Mouse (Mus musculus) adrenal gland, adult 18-20 months (tissue): ENCODE data around the gene Polk. TPM values are rescaled to one million over a fixed set of nuclear protein-coding genes. Genes with fewer than 3 reads are reported as not detected.

Source experiments
- DNase-seq, 2 experiments: peaks; one replicate each; pipeline ENCODE4 v3.0.0; 2021 to 2022; ENCODE audit warnings: low spot score in 2 of 2
- total RNA-seq, 2 experiments: library from RNA; stranded (reverse); gene quantifications; 1 replicate in 1 of 2; 2 replicates in 1 of 2; pipeline ENCODE4 v1.2.3; 2021

Gene Polk
- total RNA-seq, 2 experiments from 2014 or later, result 23.3 to 32.6 TPM

DNA sequence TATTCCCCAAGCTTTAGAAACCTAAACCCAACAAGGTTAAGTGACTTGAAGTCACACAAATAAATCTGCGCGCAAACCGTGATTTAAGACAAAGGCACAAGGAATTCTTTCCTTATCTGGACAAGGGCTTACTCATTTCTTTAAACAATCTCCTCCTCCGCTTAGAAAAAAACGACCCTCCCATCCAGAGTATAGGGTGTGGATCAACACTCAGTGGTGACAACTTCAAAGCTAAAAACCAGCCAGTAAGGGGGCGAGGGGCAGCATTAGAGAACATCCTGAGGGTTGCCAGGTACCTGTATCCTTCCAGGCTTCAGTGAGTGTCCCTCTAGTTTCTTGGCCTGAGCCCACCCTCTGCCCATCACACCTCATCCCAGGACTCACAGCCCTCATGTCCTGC is 71.8 kb downstream of the Polk start:
- DNase-seq, result no peak

DNA sequence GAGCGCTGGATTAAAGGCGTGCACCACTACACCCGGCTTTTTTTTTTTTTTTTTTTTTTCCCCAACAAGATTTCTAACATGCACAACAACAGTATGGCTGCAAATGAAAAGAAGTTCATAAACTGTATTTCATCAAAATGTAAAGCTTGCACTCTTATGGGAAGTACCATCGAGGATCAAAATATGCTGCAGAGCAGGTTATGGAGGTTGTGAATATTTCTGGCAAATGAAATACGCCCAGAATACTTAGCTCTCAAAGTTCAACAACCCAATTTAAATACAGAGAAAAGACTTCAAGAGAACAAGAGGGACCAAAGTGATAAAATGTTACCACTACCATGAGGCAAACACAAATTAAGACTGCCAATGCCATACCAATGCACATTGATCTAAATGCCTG is 73.7 kb downstream of the Polk start:
- DNase-seq, result no peak

DNA sequence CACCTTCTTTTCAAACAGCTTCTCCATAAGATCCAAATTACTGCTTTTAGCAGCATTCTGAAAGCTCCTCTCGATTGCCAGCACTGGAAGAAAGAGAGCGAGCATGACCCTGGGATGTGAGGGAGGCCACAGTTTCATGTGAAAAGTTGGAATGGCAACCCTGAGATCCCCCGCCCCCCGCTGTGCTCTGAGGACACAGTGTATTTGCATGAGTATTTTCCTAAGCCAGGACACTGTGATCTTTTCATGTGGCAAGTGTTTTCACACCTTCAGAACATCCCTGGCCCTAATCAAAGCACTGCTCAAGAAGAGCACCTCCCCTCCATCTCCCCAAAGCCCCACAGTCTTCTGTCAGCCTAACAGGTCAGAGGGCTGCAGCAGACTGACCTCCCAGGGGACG is 77.1 kb downstream of the Polk start:
- no peak for DNase-seq

DNA sequence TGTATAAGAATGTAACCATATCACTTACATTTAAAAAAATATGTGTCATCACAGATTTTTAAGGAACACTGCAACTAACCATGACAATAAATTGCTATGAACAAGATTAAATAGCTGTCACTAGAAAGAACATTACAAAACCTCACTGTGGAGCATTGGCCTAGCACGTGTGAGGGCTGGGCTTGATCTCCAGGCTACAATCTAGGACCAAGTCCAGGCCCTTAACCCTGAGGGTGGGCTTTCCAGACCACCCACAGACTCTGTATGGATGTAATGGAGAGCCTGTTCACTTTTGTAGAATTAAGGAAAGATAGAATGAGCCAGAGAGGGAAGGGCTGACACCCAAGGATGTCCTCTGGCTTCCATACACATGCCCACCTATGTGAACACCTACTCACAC is 79.7 kb downstream of the Polk start:
- DNase-seq, result no peak

DNA sequence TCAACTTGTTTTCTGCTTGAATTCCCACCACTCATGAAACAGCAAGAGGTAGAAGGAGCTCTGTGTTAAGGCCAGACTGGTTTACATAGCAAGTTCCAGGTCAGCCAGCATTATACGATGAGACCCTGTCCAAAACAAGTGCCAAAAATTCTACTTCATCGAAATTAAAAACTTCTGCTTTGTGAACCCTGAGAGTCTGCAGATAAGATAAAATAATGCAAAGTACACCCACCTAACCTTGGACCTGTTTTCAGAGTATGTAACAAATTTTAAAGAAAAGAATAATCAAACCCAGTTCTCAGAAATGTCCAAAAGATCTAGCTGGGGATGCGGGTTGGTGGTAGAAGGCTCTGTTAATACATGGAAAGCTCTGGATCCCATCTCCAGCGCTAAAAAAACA is 83.8 kb downstream of the Polk start:
- no peak for DNase-seq

DNA sequence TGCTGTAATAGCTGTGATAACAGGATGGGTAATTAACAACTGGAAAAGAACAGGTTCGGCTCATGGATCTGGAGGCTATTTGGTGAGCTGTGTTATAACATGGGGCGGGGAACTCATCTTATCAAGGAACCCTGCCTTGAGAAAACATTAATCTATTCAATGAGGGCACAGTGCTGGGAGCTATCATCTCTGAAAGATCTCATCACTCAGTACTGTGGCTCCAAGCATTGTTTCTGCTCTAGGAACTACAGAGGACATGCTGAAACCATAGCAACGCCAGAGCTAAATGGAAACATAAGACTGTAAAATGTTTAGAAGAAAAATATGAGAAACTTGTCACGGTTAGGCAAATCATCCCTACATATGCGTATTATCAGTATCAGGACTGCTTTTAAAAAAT is 84.4 kb downstream of the Polk start:
- no peak for DNase-seq

DNA sequence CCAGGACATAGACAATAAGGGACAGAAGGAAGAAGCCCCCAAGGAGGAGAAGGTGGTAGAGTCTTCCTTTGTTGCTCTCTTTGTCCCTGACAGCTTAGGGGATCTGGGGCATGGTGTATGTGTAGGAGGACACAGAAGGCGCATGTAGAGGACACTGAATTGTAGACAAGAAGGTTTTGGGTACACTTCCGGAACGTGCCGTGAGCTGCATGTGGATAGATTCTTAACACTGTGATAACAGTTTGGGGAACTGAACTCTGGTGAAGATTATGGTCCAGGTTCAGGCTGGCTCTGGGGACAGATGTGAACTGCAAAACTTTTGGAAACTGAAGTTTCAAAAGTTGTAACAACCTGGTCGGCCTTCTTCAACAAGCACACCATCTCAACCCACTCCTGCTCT is 84.8 kb downstream of the Polk start:
- no peak for DNase-seq

DNA sequence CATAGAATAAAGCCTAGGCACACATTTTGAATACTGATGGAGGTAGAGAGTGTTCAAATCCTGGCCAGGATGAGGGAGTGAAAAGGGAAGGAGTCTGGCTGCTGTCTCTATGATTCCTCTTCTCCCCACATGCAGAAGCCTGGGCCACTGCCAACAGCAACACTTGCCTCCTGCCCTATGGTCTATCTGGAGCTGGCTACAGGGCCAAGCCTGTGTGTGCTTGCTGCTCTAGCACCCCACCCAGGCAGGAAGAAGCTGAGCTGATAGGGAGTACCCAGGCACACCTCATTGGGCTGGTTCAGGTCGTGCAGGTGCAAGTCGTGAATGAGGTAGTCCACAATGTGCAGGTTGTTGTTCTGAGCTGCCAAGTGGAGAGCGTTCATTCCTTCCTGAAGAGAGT is 88.1 kb downstream of the Polk start:
- no peak for DNase-seq

DNA sequence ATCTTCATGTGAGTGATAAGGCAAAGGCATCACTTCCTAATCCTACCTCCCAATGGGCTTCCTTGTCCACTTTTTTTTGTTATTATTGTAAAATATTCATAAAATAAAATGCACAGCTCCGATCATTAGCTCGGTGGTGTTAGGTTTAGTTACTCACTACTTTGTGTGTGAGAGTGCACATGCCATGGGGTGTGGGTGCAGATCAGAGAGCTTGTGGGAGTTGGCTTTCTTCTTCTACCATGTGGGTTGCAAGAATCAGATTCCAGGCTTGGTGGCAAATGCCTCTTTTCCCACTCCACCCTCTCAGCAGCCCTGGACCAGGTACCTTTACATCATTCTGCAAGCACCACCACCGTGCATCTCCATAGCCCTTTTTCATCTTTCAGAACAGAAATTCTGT is 89.8 kb downstream of the Polk start:
- DNase-seq, result no peak

DNA sequence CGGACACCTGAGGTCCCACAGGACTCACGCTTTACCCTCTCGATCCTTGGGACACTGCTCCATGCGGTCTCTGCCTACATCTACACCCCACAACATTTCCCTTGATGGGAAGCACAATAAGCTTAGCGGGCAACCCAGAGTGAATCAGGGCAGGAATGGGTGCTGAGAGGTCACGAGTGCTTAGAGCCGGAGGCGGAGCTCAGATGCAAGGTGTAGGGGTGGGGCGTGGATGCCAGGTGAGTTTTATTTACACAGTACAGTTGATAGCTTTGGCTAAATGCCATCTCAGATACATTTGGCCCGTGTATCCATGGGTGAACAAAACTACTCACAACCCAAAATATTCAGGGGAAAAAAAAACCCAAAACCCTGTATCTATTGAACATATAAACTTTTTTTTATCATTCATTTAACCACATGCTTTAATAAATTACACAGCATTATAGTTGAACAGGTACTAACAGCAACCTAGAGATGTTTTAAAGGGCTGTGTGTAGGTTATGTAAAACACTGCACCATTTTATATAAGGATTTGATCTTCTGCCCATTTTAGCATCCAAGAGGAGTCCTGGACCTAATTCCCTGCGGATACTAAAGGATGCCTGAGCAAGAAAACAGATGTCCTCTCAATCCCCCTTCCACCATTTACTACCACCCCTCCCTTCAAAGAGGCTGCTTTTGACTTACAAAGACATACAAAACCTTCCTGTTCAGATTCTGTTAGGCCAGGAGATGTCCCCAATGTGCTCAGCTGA is 90.8 kb downstream of the Polk start:
- no peak for DNase-seq

DNA sequence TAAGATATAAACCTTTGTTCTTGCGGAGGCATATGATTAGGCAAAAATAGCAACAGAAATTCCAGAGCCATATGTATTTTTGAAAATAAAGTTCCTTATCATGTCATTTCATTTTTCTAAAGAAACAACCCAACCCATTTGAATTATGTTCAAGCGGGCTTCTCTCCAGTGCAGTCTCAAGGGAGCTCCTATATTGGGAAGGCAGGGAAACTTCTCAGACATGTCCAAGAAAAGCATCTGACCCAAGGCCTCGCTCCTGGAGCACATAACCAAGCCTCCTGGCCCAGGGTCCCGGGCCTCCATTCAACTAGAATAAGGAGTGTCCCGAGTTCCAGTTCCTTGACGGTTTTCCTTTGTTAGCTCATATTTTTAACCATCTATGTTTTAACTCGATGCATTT is 91.5 kb downstream of the Polk start:
- DNase-seq, result no peak

DNA sequence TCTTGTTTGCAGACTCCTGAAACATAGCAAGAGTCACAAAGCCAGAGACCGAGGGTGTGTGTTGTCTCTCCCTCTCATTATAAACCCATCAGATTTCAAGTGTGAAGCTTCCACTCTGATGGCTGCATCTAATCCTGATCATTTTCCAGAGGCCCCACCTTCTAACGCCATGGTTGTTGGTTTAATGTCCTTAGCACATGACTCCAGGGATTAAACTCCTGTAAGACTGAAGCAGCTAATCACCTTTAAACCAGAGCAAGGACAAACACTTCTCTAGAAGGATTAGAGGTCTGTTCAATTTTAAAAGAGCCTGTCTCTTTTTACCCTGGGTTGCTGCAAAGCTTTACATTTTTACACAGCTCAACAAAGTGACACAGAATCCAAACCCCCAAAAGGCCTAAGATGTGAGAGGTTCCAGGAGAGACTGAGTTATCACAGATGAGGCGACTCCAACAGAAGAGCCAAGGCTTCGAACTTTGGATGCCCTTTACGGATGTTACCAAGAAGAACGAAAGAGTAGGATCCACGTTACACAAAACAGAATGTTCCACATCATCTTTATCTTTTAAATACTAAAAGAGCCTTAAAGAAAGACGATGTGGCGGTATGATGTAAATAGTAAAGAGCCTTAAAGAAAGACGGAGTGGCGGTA is 92.0 kb downstream of the Polk start:
- DNase-seq, result no peak

DNA sequence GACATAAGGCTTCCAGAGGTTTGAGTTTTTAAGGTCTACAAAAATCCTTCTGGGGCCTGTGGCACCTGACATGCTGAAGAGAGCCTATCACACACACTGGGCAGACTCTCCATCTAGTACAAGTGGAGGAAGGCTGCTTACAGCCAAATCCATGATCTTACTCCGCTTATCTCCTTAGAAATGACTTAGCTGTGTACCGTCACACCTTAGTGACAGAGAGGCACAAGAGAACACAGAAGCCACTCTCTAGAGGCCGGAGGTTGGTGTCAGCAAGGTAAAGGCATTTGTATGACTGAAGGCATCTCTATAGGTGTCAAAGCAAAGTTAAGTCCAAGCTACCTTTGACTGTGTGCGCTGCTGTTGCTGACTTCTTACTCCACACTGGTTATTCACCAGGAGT is 101.9 kb downstream of the Polk start:
- DNase-seq, result no peak

DNA sequence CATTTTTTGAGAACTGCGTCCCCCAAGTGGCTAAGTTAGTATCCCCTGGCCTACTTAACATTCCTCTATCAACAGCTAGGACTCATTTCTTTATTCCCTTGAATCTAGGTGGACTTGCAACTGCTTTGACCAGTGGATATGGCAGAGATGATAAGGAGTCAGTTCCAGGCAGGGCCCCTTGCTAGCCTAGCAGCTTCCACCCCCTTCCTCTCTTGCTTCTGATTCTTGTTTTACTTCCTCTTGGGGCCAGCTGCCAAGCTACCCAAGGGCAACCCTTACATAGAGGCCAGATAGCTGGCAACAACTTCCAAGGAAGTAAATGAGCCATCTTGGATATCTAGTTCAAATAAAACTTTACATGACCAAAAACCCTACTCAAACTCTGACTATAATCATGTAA is 105.5 kb downstream of the Polk start:
- DNase-seq, result no peak

DNA sequence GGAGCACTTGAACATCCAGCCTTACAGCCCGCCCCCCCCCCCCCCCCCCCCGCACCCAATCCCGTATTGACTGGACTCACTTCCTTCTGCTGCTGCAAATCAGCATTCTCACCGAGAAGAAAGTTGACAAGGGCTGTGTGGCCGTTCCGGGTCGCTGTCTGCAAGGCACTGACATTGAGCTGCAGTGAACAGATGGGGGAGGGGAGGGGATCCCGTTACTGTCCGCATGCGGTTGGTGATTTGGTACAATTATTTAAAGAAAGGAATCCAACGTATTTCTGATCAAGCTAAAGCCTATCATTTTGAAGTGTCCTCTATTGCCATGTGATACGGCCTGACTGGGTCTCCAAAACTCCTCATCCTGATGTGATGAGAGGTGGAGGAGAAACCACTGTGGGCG is 106.6 kb downstream of the Polk start:
- no peak for DNase-seq

DNA sequence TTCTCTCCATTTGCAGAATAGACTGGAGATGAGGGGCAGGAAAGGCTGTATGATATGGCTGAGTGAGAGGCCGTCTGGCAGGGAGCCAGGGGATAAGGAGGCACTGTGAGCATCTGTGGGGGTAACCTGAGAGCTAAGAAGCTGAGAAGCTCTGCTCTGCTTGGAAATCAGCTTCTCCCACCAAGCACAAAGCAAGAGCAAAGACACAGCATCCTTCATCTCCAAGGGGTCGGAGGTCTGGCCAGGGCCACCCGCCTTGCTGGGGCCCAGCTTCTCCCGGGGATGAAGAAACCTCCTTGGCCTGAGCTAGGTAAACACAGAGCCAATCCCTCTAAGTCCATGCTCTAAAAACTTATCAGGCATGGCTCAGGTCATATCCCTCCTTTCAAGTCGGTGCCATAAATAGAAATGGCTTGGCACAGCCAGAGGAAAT is 107.5 kb downstream of the Polk start:
- no peak for DNase-seq

DNA sequence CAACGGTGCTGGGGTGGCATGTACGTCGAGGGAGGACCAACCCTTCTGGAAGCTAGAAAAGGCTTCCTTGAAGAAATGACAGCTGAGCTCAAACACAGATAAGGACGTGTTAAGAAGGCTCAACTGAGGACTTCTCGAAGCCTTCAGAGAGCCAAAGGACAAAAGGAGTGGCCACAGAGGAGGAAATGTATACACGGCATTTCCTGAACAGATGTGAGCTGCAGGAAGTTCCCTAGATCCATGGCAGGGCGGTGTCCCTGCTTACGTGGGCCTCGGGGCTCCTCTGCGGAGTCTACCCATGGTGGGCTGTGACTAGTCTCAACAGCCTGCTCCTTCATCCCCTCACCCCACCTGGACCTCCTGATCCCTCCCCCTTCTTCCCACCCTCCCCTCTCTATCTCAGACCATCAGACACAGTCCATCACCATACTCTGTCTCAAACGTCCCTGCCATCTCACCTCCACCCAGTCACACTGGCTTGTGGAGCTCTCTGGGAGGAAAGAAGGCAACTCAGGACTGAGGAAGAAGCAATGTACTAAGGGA is 108.7 kb downstream of the Polk start:
- no peak for DNase-seq

DNA sequence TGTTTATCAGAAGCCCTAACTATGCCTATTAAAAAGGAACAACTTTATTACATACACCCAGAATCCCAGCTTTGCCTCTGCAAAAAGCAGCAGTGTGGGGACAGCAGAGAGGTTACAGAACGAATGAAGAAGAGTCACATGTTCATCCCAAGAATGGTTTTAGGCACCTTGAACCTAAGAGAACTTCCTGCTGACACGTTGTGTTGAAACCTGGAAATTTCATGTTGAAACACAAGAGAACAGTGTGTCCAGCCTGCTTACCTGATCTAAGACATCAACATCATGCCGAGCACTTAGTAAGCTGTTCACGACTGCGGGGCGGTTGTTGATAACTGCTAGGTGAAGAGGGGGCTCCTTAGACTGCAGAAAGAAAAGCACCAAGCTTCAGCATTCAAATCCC is 109.3 kb downstream of the Polk start:
- no peak for DNase-seq

DNA sequence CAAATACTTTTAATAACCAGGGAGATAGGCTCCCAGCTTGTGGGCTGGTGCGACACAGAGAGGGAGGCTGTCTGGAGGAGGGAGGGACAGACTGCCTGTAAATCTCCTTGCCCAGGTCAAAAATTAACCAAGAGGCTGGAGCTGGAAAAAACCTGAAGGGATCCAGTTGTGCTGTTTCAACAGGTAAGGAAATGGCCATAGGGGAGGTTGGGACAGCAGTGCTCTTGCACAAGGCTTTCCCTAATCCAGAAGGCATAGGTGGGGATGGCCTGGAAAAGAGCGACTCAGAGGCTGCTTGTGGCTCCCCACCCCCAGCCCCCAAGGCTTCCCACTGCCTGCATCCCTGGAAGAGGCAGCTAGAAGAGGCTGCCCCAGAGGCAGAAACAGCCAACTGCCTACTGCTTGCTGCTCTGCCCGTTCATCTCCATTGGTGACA is 110.0 kb downstream of the Polk start:
- DNase-seq, result no peak

DNA sequence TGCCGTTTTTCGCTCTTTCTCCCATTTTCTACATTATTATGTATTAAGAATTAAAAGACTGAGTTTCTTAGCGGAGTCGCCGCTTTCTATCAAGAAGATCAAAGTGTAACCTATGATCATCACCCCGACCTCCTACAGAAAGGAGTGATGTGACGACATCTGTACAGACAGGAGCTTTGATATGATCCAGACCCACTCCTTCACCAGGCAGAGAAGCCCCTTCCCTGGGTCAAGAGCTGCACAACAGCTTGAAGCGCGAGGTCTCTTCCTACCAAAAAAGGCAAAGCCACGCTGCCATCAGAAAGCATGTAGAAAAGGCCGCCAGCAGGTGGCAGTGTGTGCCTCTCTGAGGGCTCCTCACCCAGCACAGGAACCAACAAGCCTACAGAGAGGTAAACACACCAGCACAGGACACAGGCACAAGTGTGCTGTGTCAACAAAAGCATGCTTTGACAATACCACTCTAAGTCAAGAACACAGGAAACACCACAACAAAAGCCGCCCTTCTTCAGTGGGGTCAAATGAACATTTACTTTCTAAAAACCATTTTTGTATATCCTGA is 110.7 kb downstream of the Polk start:
- DNase-seq, result peak; percentile 86 to 90
